Mouse (Mus musculus) left cerebral cortex, postnatal 36 days (tissue): ENCODE results near the gene Zmat3. TPM values are rescaled to one million over a fixed set of nuclear protein-coding genes. Genes with fewer than 3 reads are reported as not detected.

Experiments used
- DNase-seq, 2 experiments: peaks; one replicate each; pipeline ENCODE4 v3.0.0; 2021 to 2022; ENCODE audit warnings: low spot score in 2 of 2, mixed read lengths in 1 of 2
- intact Hi-C: fragments of 180-260 bp; cut with DNase I; formaldehyde crosslinking; loops from one replicate; pipeline ENCODE4 v1.15.1; 2025
- total RNA-seq, 2 experiments: library from RNA; stranded (reverse); gene quantifications; 2 replicates each; pipeline ENCODE4 v1.2.3; 2021

The Zmat3 gene
- total RNA-seq, 2 experiments from 2014 or later, result 84.1 to 91.3 TPM

- intact Hi-C loops, result no loop called here
- DNase-seq, result no peak
These were observed 51.1 kb downstream of the Zmat3 start for GRCm38 (mm10) chr3:32314746-32315145.

GRCm38 (mm10) chr3:32304171-32304570, 61.6 kb downstream of the Zmat3 start:
- intact Hi-C loops, result no loop called here
- no peak for DNase-seq

- no peak for DNase-seq
- intact Hi-C loops, result no loop called here
These were observed 73.8 kb downstream of the Zmat3 start for GRCm38 (mm10) chr3:32292001-32292400.

Other genes starting within 250 kb of the Zmat3 start
- 10 to 100 TPM; 60.9 to 61.6 TPM for gene Pik3ca, start 31.7 kb upstream of the Zmat3 start, total RNA-seq
- under 1 TPM; 0.17 to 0.39 TPM for gene Kcnmb3, start 126.2 kb upstream of the Zmat3 start, total RNA-seq
- gene Zfp639, start 144.2 kb upstream of the Zmat3 start, total RNA-seq, result 10 to 100 TPM; 33.1 to 39.1 TPM
- gene Mfn1, start 163.5 kb upstream of the Zmat3 start, total RNA-seq, result 100 to 1,000 TPM in 1 of 2 experiments, 10 to 100 TPM in 1; 96.7 to 124 TPM